In the genomic region with DNA sequence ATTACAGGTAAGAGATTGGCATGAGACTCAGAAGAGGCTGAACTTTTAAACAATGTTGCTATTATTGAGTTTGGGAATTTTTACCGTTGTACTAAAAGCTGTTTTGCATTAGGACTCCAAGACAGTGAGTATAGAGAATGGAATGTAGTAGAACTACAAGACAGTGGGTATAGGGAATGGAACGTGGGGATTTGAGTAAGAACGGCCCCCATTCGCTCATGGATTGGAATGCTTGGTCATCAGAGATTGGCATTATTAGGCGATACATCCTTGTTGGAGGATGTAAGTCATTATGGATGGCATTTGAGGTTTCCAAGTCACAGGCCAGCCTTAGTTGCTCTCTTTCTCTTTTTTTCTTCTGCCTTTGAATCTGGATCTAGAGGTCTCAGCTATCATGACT, we compare ENCODE assay signal across 22 mouse cellular contexts.
"Had no signal": no experiment of that assay in that cellular context is flagged by ENCODE, and none has a peak within 500 bp of the region (broad histone marks: within the 10 kb centered on the region; RNA-seq: fewer than 3 reads in every experiment).

No protein-coding gene starts in this region.

- ATAC-seq: liver, postnatal 0 days; lung, postnatal 0 days; midbrain, embryonic 16.5 days had no signal

- H3K9me3 ChIP-seq: lung, embryonic 15.5 days; megakaryocyte, embryonic 14.5 days; neural tube, embryonic 13.5 days; neural tube, embryonic 15.5 days had no signal

- H3K27me3 ChIP-seq: lung, embryonic 15.5 days; megakaryocyte, embryonic 14.5 days; neural tube, embryonic 13.5 days; neural tube, embryonic 15.5 days had no signal

- DNase-seq: liver, postnatal 0 days; lung, adult 2 months; lung, postnatal 14 days; lung, postnatal 36 days; midbrain, embryonic 14.5 days; retina, postnatal 1 day; right cerebral cortex, adult 18-20 months; right cerebral cortex, postnatal 25 days; right cerebral cortex, postnatal 4 days; spleen, adult 18-20 months; thymus, adult 18-20 months; thymus, postnatal 14 days; thymus, postnatal 36 days had no signal

- H3K4me1 ChIP-seq: lung, embryonic 15.5 days; megakaryocyte, embryonic 14.5 days; neural tube, embryonic 13.5 days; neural tube, embryonic 15.5 days had no signal

- H3K9ac ChIP-seq: liver, postnatal 0 days; lung, embryonic 15.5 days; neural tube, embryonic 13.5 days; neural tube, embryonic 15.5 days had no signal

- H3K36me3 ChIP-seq: lung, embryonic 15.5 days; neural tube, embryonic 13.5 days; neural tube, embryonic 15.5 days had no signal

- H3K4me3 ChIP-seq: lung, embryonic 15.5 days; megakaryocyte, embryonic 14.5 days; myocyte; neural tube, embryonic 13.5 days; neural tube, embryonic 15.5 days had no signal

- H3K27ac ChIP-seq: lung, embryonic 15.5 days; macrophage; neural tube, embryonic 13.5 days; neural tube, embryonic 15.5 days had no signal

- H3K4me2 ChIP-seq: lung, embryonic 15.5 days; midbrain, embryonic 11.5 days; neural tube, embryonic 13.5 days; neural tube, embryonic 15.5 days had no signal
